Mouse (Mus musculus) thymus, postnatal 4 days (tissue): Measurements from ENCODE around the gene Gm27179.
"Not testable (repeated sequence)": the region's sequence is repeated elsewhere in the genome, so short reads cannot be mapped to it uniquely, and the experiment has no call there.

Experiments
- DNase-seq: peaks from one replicate; pipeline ENCODE4 v3.0.0; 2021

Gene Gm27179

GRCm38 (mm10) chr14:69470122-69470708 lies 42.1 kb downstream of the Gm27179 start:
- DNase-seq, result not testable (repeated sequence)

DNA sequence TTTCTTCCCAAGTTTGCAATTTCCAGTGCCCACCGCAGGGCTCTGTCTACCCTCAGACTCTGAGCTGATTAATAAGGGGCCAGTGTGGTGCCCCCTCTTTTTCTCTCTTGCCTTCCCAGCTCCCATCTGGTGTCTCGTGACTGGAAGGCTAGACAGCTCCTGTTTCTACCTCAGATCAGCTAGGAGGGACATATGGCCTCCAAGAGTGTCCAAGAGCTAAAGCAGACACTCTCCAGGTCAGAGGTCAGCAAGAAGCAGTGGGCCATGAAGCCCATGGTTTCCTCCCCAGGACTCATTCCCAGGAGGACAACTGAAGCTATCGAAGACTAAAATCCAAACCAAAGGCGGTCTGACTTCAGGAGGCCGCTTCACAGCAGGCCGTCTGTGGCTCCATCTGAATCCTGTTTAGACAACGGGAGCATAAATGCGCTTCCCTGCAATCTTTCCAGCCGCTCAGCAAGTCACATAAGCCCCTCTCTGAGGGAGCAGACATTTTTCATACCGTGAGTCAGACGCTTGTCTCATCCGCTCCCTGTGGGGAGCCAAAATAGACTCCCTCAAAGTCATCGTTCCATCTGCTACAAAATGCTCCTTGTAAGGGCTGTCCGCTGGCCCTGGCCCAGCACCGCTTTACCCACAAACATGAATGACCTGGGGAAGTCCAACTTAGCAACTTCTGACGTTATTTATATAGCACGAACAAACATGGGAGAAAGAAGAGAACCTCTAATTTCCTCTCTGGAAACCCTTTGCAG lies 44.6 kb downstream of the Gm27179 start:
- not testable (repeated sequence) for DNase-seq

DNA sequence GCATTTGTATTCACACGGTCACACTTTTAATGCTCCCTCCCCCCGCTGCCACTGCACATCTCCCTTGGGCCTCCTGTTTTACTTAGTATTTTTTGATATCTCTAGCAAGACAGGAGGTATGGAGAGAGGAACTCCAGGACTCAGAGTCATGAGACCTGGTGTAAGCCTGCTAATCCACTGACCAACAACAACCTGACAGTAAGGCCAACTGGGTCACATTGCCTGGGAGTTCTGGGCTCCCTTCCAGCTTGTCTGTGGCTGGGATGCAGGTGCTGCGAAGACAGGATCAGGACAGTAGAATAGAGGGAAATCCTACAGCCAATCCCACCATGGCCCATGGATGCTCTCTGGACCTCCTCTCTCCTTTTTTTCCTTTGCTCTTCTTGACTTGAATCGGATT lies 47.9 kb downstream of the Gm27179 start:
- not testable (repeated sequence) for DNase-seq
